Comparison of ENCODE assay signal across 12 mouse cellular contexts in the genomic region with DNA sequence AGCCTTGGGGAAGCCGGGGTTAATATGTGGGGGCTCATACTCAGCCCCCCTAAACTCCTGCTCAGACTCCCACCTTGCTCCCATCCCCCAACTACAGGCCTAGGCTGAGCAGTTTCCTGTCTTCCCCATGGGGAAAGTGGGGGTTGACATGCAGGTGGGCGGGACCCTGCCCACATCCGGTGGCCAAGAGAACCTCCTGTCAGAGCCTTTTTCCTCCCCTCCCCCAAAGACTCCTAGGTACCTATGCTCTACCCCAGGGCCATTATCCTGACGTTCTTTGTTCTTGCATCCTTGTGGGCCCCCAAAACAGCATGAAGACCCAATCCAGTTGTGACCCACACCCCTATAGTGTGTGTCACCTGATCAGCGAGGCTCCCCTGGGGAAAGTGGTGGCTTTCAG. TPM values are rescaled to one million over a fixed set of nuclear protein-coding genes. Genes with fewer than 3 reads are reported as not detected.
DNase-seq lines count a peak whose midpoint lies in the region; ATAC-seq and TF ChIP-seq lines count a peak whose summit lies in the region.
"Had no signal": no experiment of that assay in that cellular context is flagged by ENCODE, and none has a peak within 500 bp of the region (broad histone marks: within the 10 kb centered on the region; RNA-seq: fewer than 3 reads in every experiment).

No protein-coding gene starts in this region.

- no peaks in the 10 kb centered on the region for H3K9me3 ChIP-seq in forebrain, embryonic 10.5 days
- H3K9me3 ChIP-seq in forebrain, embryonic 11.5 days (ENCODE audit: control insufficient read depth, low read length): no peaks in the 10 kb centered on the region
- no peaks in the 10 kb centered on the region for H3K9me3 ChIP-seq in MEL (replicated peaks; ENCODE audit: insufficient read depth, low read length)
- H3K9me3 ChIP-seq in liver, postnatal 0 days (ENCODE audit: low read length): no peaks in the 10 kb centered on the region
- H3K9me3 ChIP-seq: hindbrain, embryonic 15.5 days; neural tube, embryonic 12.5 days had no signal

- no peak for DNase-seq in forebrain, embryonic 10.5 days (ENCODE audit: extremely low spot score, low spot score)
- DNase-seq in forebrain, embryonic 11.5 days (ENCODE audit: low spot score): no peak
- peak; percentile 99 for DNase-seq in MEL (ENCODE audit: low read depth, low spot score)
- peak; percentile 65 for DNase-seq in liver, postnatal 0 days
- DNase-seq in spleen, postnatal 10 days (ENCODE audit: low spot score in 2 of 2): peak; percentile 70 to 80
- DNase-seq in right cerebral cortex, postnatal 4 days: no peak
- no peak for DNase-seq in cerebellum, postnatal 36 days

- no peak for TF ChIP-seq CTCF in MEL (IDR thresholded peaks at IDR 0.05 in 2 of 3, conservative IDR thresholded peaks at IDR 0.05 in 1 of 3; ENCODE audit: control insufficient read depth in 1 of 3, insufficient read depth in 1 of 3, low read depth in 2 of 3, low read length in 3 of 3, poor library complexity in 1 of 3, severe bottlenecking in 1 of 3)
- TF ChIP-seq CTCF in liver, postnatal 0 days (IDR thresholded peaks at IDR 0.05; ENCODE audit: low read depth): no peak

- no peak for TF ChIP-seq RAD21 in MEL (IDR thresholded peaks at IDR 0.05; ENCODE audit: low read depth, low read length)

- 78% methylated on average over 5 of the region's 5 CpGs for WGBS in forebrain, embryonic 10.5 days
- 70% methylated on average over 5 of the region's 5 CpGs for WGBS in forebrain, embryonic 11.5 days
- 23% methylated on average over 5 of the region's 5 CpGs for WGBS in liver, postnatal 0 days (ENCODE audit: insufficient replicate concordance)

- peaks cover 70% of the 10 kb centered on the region for H3K79me2 ChIP-seq in MEL (ENCODE audit: control insufficient read depth, insufficient read depth, low read length, poor library complexity)

- H3K4me1 ChIP-seq in forebrain, embryonic 10.5 days: peaks cover 7% of the 10 kb centered on the region
- H3K4me1 ChIP-seq in forebrain, embryonic 11.5 days (replicated peaks; ENCODE audit: control insufficient read depth, insufficient read depth, low read length): no peaks in the 10 kb centered on the region
- peaks cover 5 to 43% of the 10 kb centered on the region in 2 experiments; a peak in 3 of 4 replicates for H3K4me1 ChIP-seq in MEL (ENCODE audit: control insufficient read depth in 1 of 2, insufficient read depth in 2 of 2, low read length in 2 of 2)
- peaks cover 46% of the 10 kb centered on the region for H3K4me1 ChIP-seq in liver, postnatal 0 days (ENCODE audit: insufficient read depth)
- H3K4me1 ChIP-seq: neural tube, embryonic 12.5 days had no signal

- peaks cover 5% of the 10 kb centered on the region for H3K27me3 ChIP-seq in forebrain, embryonic 10.5 days (ENCODE audit: poor library complexity, severe bottlenecking)
- no peaks in the 10 kb centered on the region for H3K27me3 ChIP-seq in forebrain, embryonic 11.5 days (ENCODE audit: control insufficient read depth, insufficient read depth, low read length)
- no peaks in the 10 kb centered on the region for H3K27me3 ChIP-seq in MEL (ENCODE audit: control insufficient read depth in 1 of 2, insufficient read depth in 2 of 2, low read length in 2 of 2)
- no peaks in the 10 kb centered on the region for H3K27me3 ChIP-seq in liver, postnatal 0 days (ENCODE audit: insufficient read depth, low read length)
- H3K27me3 ChIP-seq: hindbrain, embryonic 15.5 days; neural tube, embryonic 12.5 days had no signal

- no peak for ATAC-seq in forebrain, embryonic 11.5 days (replicated peaks; ENCODE audit: low FRiP score)
- ATAC-seq in liver, postnatal 0 days: no peak
- no peak for ATAC-seq in erythroid progenitor cell, adult 5-6 weeks (replicated peaks; ENCODE audit: low FRiP score, poor library complexity, severe bottlenecking)

- H3K36me3 ChIP-seq in forebrain, embryonic 10.5 days (replicated peaks): no peaks in the 10 kb centered on the region
- H3K36me3 ChIP-seq in forebrain, embryonic 11.5 days (ENCODE audit: control insufficient read depth, insufficient read depth, low read length): no peaks in the 10 kb centered on the region
- H3K36me3 ChIP-seq in MEL (ENCODE audit: control insufficient read depth in 1 of 2, insufficient read depth in 2 of 2, low read length in 2 of 2): peaks cover 2 to 29% of the 10 kb centered on the region in 2 experiments; a peak in 3 of 4 replicates
- H3K36me3 ChIP-seq in liver, postnatal 0 days (replicated peaks; ENCODE audit: insufficient read depth, low read length): peaks cover 13% of the 10 kb centered on the region
- H3K36me3 ChIP-seq: hindbrain, embryonic 15.5 days; neural tube, embryonic 12.5 days had no signal

- no peak overlapping the region for H3K9ac ChIP-seq in forebrain, embryonic 11.5 days (ENCODE audit: low read length)
- peak overlapping the region; percentile 83 for H3K9ac ChIP-seq in MEL (ENCODE audit: control insufficient read depth, low read depth, low read length, poor library complexity, severe bottlenecking)
- H3K9ac ChIP-seq in liver, postnatal 0 days (replicated peaks): peak overlapping the region; percentile 94
- H3K9ac ChIP-seq: hindbrain, embryonic 15.5 days; neural tube, embryonic 12.5 days had no signal

- H3K27ac ChIP-seq in forebrain, embryonic 10.5 days: peak overlapping the region; percentile 53
- H3K27ac ChIP-seq in forebrain, embryonic 11.5 days (ENCODE audit: low read depth, low read length): no peak overlapping the region
- H3K27ac ChIP-seq in MEL (ENCODE audit: control insufficient read depth, low read depth, low read length): peak overlapping the region; percentile 100
- H3K27ac ChIP-seq in liver, postnatal 0 days (ENCODE audit: low read depth): peak overlapping the region; percentile 99
- H3K27ac ChIP-seq: hindbrain, embryonic 15.5 days; neural tube, embryonic 12.5 days had no signal

- TF ChIP-seq POLR2A in MEL (IDR thresholded peaks at IDR 0.05; ENCODE audit: control insufficient read depth in 1 of 2, insufficient read depth in 1 of 2, low read depth in 1 of 2, low read length in 2 of 2, poor library complexity in 1 of 2): peak in 1 of 2 experiments; percentile 31; a peak in 2 of 4 replicates

- H3K4me3 ChIP-seq in forebrain, embryonic 10.5 days: no peak overlapping the region
- H3K4me3 ChIP-seq in forebrain, embryonic 11.5 days (ENCODE audit: low read depth, low read length): no peak overlapping the region
- H3K4me3 ChIP-seq in MEL (ENCODE audit: control insufficient read depth in 1 of 2, insufficient read depth in 1 of 2, low read depth in 2 of 2, low read length in 2 of 2): peak overlapping the region; percentile 48 to 63
- peak overlapping the region; percentile 92 for H3K4me3 ChIP-seq in liver, postnatal 0 days (ENCODE audit: low read depth, low read length)
- H3K4me3 ChIP-seq: hindbrain, embryonic 15.5 days; neural tube, embryonic 12.5 days had no signal

- TF ChIP-seq EP300 in MEL (IDR thresholded peaks at IDR 0.05; ENCODE audit: low read depth in 1 of 2, low read length in 2 of 2): no peak
- peak; percentile 65; the same call in 1 of the 2 replicates for TF ChIP-seq EP300 in liver, postnatal 0 days (IDR thresholded peaks at IDR 0.05; ENCODE audit: low read depth)

- no peak overlapping the region for H3K4me2 ChIP-seq in forebrain, embryonic 11.5 days (ENCODE audit: low read depth, low read length, severe bottlenecking)
- peak overlapping the region; percentile 68 for H3K4me2 ChIP-seq in liver, postnatal 0 days (ENCODE audit: low read depth, low read length)
- H3K4me2 ChIP-seq: hindbrain, embryonic 15.5 days; neural tube, embryonic 12.5 days had no signal

TF ChIP-seq in MEL, 35 proteins besides CTCF, POLR2A, EP300 and RAD21:
- no peak for TF ChIP-seq GABPA (IDR thresholded peaks at IDR 0.05; ENCODE audit: low read depth, low read length)
- TF ChIP-seq TBP (IDR thresholded peaks at IDR 0.05; ENCODE audit: low read depth, low read length): peak; percentile 91; the same call in 1 of the 2 replicates

RNA-seq across cellular contexts. Expression of gene Tspoap1, which starts 5.7 kb away (rescaled TPM):
- 11.0 and 11.1 TPM in 2 replicates for polyA plus RNA-seq in forebrain, embryonic 10.5 days (2016; fragmentation: Nextera tagmentation; extraction: Ambion mirVana)
- polyA plus RNA-seq in forebrain, embryonic 11.5 days (2014; fragmentation: Nextera tagmentation; extraction: Ambion mirVana): 18.8 and 19.9 TPM in 2 replicates
- 3.7 and 5.2 TPM in 2 replicates for total RNA-seq in MEL (2012; rRNA removed)
- polyA plus RNA-seq in MEL (2012; ENCODE audit: insufficient read depth in 1 of 2, insufficient read length in 2 of 2, low read depth in 1 of 2, low replicate concordance in 2 of 2, missing spikeins in 1 of 2): 1 to 10 TPM in 1 of 2 experiments, not detected in 1; 8.6 TPM
- polyA plus RNA-seq in liver, postnatal 0 days (2015; fragmentation: Nextera tagmentation; extraction: Ambion mirVana): 0.59 and 1.2 TPM in 2 replicates
- total RNA-seq in erythroid progenitor cell, adult 5-6 weeks (2015; ENCODE audit: low replicate concordance): 6.7 and 8.6 TPM in 2 replicates
- 9.2 and 21.3 TPM in 2 replicates for total RNA-seq in erythroid progenitor cell, adult 5-6 weeks (2017; ENCODE audit: low replicate concordance)
- polyA plus RNA-seq: C2C12 had no signal

RNA-seq across cellular contexts. Expression of gene Supt4a, which starts 17.3 kb away (rescaled TPM):
- polyA plus RNA-seq in forebrain, embryonic 10.5 days (2016; fragmentation: Nextera tagmentation; extraction: Ambion mirVana): 153 and 160 TPM in 2 replicates
- polyA plus RNA-seq in forebrain, embryonic 11.5 days (2014; fragmentation: Nextera tagmentation; extraction: Ambion mirVana): 132 and 133 TPM in 2 replicates
- total RNA-seq in MEL (2012; rRNA removed): 301 and 332 TPM in 2 replicates
- polyA plus RNA-seq in MEL (2012; ENCODE audit: insufficient read depth in 1 of 2, insufficient read length in 2 of 2, low read depth in 1 of 2, low replicate concordance in 2 of 2, missing spikeins in 1 of 2): 100 to 1,000 TPM in 1 of 2 experiments, not detected in 1; 223 TPM
- 114 and 120 TPM in 2 replicates for polyA plus RNA-seq in liver, postnatal 0 days (2015; fragmentation: Nextera tagmentation; extraction: Ambion mirVana)
- 101 and 170 TPM in 2 replicates for total RNA-seq in erythroid progenitor cell, adult 5-6 weeks (2015; ENCODE audit: low replicate concordance)
- 27.0 and 66.5 TPM in 2 replicates for total RNA-seq in erythroid progenitor cell, adult 5-6 weeks (2017; ENCODE audit: low replicate concordance)

RNA-seq across cellular contexts. Expression of gene Mpo, which starts 38.8 kb away (rescaled TPM):
- polyA plus RNA-seq in forebrain, embryonic 10.5 days (2016; fragmentation: Nextera tagmentation; extraction: Ambion mirVana): 4.5 and 5.1 TPM in 2 replicates
- polyA plus RNA-seq in forebrain, embryonic 11.5 days (2014; fragmentation: Nextera tagmentation; extraction: Ambion mirVana): 3.6 and 3.9 TPM in 2 replicates
- not detected in 2 replicates for total RNA-seq in MEL (2012; rRNA removed)
- polyA plus RNA-seq in MEL (2012; ENCODE audit: insufficient read depth in 1 of 2, insufficient read length in 2 of 2, low read depth in 1 of 2, low replicate concordance in 2 of 2, missing spikeins in 1 of 2): under 1 TPM in 1 of 2 experiments, not detected in 1; 0.13 TPM
- polyA plus RNA-seq in liver, postnatal 0 days (2015; fragmentation: Nextera tagmentation; extraction: Ambion mirVana): 250 and 274 TPM in 2 replicates
- total RNA-seq in erythroid progenitor cell, adult 5-6 weeks (2015; ENCODE audit: low replicate concordance): 946 and 1,145 TPM in 2 replicates
- total RNA-seq in erythroid progenitor cell, adult 5-6 weeks (2017; ENCODE audit: low replicate concordance): 341 and 501 TPM in 2 replicates
- total RNA-seq: left cerebral cortex, postnatal 14 days had no signal
- polyA plus RNA-seq: C2C12 had no signal

Comparison
In these comparisons a context has a peak if more than half of its experiments do, and no peak if none do; other contexts are left out.
1. DNase-seq: peak in MEL (single experiment), liver, postnatal 0 days (single experiment) and spleen, postnatal 10 days (2 of 2); none in forebrain, embryonic 10.5 days (single experiment), forebrain, embryonic 11.5 days (single experiment), right cerebral cortex, postnatal 4 days (single experiment) and cerebellum, postnatal 36 days (0 of 2).
2. H3K4me3 ChIP-seq: peak in MEL (2 of 2) and liver, postnatal 0 days (single experiment); none in forebrain, embryonic 10.5 days (single experiment) and forebrain, embryonic 11.5 days (single experiment).
3. RNA of gene Mpo, which starts 38.8 kb away (polyA plus RNA-seq): 250 to 274 TPM in liver, postnatal 0 days; 4.5 to 5.1 TPM in forebrain, embryonic 10.5 days, 3.6 to 3.9 TPM in forebrain, embryonic 11.5 days and 0.13 TPM in MEL; every median in the first group is over 10 times any median in the second.